Mouse (Mus musculus) thymus, postnatal 36 days (tissue): Measurements from ENCODE around the gene 2300002M23Rik.

Source experiments
- DNase-seq, 2 experiments: peaks; one replicate each; pipeline ENCODE4 v3.0.0; 2022; ENCODE audit warnings: mixed read lengths in 2 of 2

2300002M23Rik gene

GRCm38 (mm10) chr17:35556812-35557211 lies 10.4 kb upstream of the 2300002M23Rik start:
- peak; percentile 60 for DNase-seq

- no peak for DNase-seq
These were observed 9.9 kb upstream of the 2300002M23Rik start for GRCm38 (mm10) chr17:35557351-35557750.

- DNase-seq: no peak
These were observed 9.0 kb upstream of the 2300002M23Rik start for GRCm38 (mm10) chr17:35558216-35558615.

GRCm38 (mm10) chr17:35567767-35568166 lies 517 bp downstream of the 2300002M23Rik start:
- DNase-seq: no peak

- peak; percentile 19 to 30 for DNase-seq
These were observed 2.1 kb downstream of the 2300002M23Rik start for GRCm38 (mm10) chr17:35569091-35569944.

- DNase-seq: no peak
These were observed 3.6 kb downstream of the 2300002M23Rik start for GRCm38 (mm10) chr17:35570836-35571235.

GRCm38 (mm10) chr17:35571477-35571876 lies 4.2 kb downstream of the 2300002M23Rik start:
- DNase-seq: no peak

GRCm38 (mm10) chr17:35578211-35578610 lies 11.0 kb downstream of the 2300002M23Rik start:
- peak; percentile 69 to 77 for DNase-seq

GRCm38 (mm10) chr17:35582900-35583299 lies 15.7 kb downstream of the 2300002M23Rik start:
- no peak for DNase-seq

- DNase-seq: peak; percentile 70 to 74
These were observed 17.2 kb downstream of the 2300002M23Rik start for GRCm38 (mm10) chr17:35584330-35584937.

- DNase-seq: no peak
These were observed 20.0 kb downstream of the 2300002M23Rik start for GRCm38 (mm10) chr17:35587291-35587690.

- DNase-seq: no peak
These were observed 21.1 kb downstream of the 2300002M23Rik start for GRCm38 (mm10) chr17:35588387-35588786.

- peak; percentile 51 to 64 for DNase-seq
These were observed 23.4 kb downstream of the 2300002M23Rik start for GRCm38 (mm10) chr17:35590410-35591218.

GRCm38 (mm10) chr17:35591219-35591578 lies 23.9 kb downstream of the 2300002M23Rik start:
- no peak for DNase-seq

GRCm38 (mm10) chr17:35591731-35592130 lies 24.5 kb downstream of the 2300002M23Rik start:
- DNase-seq: no peak

GRCm38 (mm10) chr17:35592131-35592530 lies 24.9 kb downstream of the 2300002M23Rik start:
- no peak for DNase-seq

GRCm38 (mm10) chr17:35593786-35594185 lies 26.5 kb downstream of the 2300002M23Rik start:
- DNase-seq: no peak

GRCm38 (mm10) chr17:35594456-35594855 lies 27.2 kb downstream of the 2300002M23Rik start:
- DNase-seq: no peak

- no peak for DNase-seq
These were observed 30.1 kb downstream of the 2300002M23Rik start for GRCm38 (mm10) chr17:35597399-35597798.

GRCm38 (mm10) chr17:35601249-35601648 lies 34.0 kb downstream of the 2300002M23Rik start, which contains the start of gene Sfta2:
Gene Sfta2 (plus strand): TSS chr17:35601549.
- DNase-seq: no peak

GRCm38 (mm10) chr17:35601736-35602354 lies 34.6 kb downstream of the 2300002M23Rik start:
- no peak for DNase-seq

- no peak for DNase-seq
These were observed 49.9 kb downstream of the 2300002M23Rik start for GRCm38 (mm10) chr17:35617127-35617526.
